Mouse (Mus musculus) hindlimb bud, embryonic 11.5 days (tissue): ENCODE measurements around the gene Slc4a1.
"Not testable (repeated sequence)": the region's sequence is repeated elsewhere in the genome, so short reads cannot be mapped to it uniquely, and the experiment has no call there.

Experiments used
- DNase-seq: peaks from one replicate; pipeline ENCODE4 v3.0.0-alpha.2; 2012; ENCODE audit warnings: low read depth, low spot score; ENCODE audit errors: extremely low spot score

Gene Slc4a1

GRCm38 (mm10) chr11:102366103-102366502, at the start of gene Slc4a1:
Slc4a1 (minus strand) TSS chr11:102366203.
- not testable (repeated sequence) for DNase-seq

- DNase-seq, result no peak
These were observed 49.2 kb upstream of the Slc4a1 start for GRCm38 (mm10) chr11:102415034-102415802.

DNA sequence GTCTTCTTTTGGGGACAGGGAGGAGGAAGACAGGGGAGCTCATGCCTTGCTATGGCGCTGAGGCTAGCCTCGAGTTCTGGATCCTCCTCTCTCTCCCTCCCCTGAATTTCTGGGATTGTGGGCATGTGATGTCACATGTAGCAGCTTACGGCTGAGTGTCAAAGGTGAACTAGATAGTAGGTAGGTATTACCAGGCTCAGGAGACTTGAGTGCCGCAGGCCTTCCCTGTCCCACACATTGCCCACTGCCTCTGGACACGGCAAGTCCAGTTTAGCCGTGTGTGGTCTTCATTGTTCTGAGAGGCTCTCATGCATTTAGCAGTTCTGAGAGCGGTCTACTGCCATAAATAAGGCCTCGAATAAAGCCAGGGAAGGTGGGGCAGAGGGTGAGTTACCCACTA, 47.1 kb upstream of the Slc4a1 start:
- DNase-seq, result no peak

- DNase-seq, result no peak
These were observed 45.7 kb upstream of the Slc4a1 start for GRCm38 (mm10) chr11:102411704-102412103.

DNA sequence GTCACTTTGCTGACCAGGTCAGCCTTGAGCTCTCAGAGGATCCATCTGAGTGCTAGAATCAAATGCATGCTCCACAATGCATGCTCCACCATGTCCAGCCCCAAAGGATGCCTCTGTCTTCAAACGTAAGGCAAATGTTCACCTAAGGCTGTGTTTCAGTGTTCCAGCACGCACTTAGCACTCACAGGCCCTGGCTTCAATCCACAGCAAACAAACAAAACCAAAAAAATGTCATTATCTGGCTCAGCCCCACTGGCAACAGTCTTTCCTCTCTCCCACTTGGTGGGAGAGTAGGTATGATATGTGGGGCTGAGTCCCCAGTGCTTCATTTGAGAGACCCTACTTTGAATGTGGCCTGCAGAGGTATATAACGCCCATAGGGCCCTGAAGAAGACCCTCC, 45.1 kb upstream of the Slc4a1 start:
- DNase-seq, result no peak

GRCm38 (mm10) chr11:102410345-102410744, 44.3 kb upstream of the Slc4a1 start:
- DNase-seq, result not testable (repeated sequence)

GRCm38 (mm10) chr11:102409795-102410330, 43.9 kb upstream of the Slc4a1 start:
- no peak for DNase-seq

DNA sequence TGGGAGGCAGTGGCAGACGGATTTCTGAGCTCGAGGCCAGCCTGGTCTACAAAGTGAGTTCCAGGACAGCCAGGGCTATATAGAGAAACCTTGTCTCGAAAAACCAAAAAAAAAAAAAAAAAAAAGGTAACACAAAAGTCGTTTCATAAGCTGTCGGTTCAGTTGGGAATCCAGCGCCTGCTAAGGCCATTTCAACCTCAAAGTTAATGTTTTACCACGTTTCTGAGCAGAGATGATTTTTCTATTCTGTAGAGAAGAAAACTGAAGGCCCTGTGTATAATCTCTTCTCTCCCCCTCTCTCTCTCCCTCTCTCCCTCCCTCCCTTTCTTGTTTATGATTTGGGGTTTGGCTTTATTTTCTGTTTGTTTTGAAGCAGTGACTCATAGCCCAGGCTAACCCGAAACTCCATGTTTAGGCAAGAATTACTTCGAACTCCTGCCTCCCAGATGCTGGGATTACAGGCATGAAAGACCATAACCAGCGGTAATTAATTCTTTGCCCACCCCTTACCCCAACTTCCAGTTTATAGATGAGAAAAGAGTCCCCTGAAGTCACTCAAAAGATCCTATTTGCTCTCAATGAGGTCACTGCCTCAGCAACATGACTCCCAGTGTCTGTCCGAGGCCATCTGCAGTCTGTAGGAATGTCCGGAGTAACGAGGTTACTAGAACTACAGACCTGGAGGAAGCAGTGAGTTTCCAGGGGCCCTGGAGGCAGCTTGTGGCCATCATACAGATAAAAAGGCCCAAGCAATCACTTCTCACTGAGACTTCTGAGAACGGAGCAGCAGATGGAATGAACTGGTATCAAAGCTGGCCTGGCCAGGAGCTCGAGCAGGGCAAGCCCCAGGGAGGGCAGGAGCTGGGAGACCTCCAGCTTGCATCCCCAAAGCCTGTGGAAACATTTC, 43.1 kb upstream of the Slc4a1 start:
- no peak for DNase-seq

GRCm38 (mm10) chr11:102408344-102408876, 42.4 kb upstream of the Slc4a1 start:
- DNase-seq, result peak; percentile 93

DNA sequence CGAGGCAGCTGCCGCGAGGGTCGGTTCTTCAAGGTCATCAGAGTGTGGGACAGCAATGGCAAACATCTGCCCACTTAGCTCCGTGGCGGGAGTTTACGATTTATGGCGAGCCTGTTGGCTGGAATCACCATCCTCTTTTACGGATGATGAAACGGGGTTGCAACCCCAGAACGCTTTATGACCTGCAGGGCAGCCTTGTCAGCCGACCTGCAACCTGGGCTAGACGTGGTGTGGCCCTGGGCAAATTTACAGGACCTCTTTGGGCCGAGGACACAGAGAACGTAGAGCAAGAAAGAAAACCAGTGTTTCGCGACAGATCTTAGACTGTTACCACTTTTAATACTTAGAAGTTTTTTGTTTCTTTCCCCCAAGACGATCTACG, 41.8 kb upstream of the Slc4a1 start, which contains the start of gene Slc25a39:
Gene Slc25a39, minus strand, starts transcription at position 113 of the 382 bp plus-strand sequence.
- no peak for DNase-seq

GRCm38 (mm10) chr11:102406900-102407833, 41.2 kb upstream of the Slc4a1 start:
- DNase-seq, result no peak

- no peak for DNase-seq
These were observed 40.4 kb upstream of the Slc4a1 start for GRCm38 (mm10) chr11:102406401-102406800.

DNA sequence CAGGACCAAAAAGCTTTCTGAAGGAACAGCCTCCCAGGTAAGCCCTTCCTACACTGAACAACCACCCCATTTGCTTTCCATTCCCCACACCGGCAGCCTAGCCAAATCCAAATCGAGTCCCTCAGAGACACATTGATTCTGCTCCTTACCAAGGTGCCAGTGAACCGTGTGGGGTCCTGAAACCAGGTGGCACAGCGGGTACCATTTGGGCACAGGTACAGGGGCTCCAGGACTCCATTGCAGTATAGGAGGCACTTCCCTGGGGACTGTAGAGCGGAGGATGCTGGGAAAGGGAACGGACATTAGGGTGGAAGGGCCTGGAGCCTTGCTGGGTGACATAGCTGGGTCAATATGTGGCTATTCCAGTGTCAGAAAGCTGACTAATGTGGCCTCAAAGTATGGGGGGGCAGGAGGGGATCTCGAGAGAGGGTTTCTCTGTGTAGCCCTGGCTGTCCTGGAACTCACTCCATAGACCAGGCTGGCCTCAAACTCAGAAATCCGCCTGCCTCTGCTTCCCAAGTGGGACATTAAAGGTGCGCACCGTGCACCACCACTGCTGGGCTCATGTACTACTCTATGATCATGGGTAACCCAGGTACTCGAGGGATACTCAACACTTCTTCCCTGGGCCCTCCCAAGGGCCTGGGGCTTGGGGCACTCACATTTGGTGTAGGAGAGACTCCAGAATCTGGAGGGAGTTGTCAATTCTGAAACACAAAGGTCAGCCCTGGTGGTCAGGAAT, 39.7 kb upstream of the Slc4a1 start:
- DNase-seq, result no peak

- no peak for DNase-seq
These were observed 38.4 kb upstream of the Slc4a1 start for GRCm38 (mm10) chr11:102404161-102405010.

GRCm38 (mm10) chr11:102403657-102404056, 37.7 kb upstream of the Slc4a1 start:
- DNase-seq, result no peak

GRCm38 (mm10) chr11:102401898-102402500, 36.0 kb upstream of the Slc4a1 start:
- DNase-seq, result no peak

DNA sequence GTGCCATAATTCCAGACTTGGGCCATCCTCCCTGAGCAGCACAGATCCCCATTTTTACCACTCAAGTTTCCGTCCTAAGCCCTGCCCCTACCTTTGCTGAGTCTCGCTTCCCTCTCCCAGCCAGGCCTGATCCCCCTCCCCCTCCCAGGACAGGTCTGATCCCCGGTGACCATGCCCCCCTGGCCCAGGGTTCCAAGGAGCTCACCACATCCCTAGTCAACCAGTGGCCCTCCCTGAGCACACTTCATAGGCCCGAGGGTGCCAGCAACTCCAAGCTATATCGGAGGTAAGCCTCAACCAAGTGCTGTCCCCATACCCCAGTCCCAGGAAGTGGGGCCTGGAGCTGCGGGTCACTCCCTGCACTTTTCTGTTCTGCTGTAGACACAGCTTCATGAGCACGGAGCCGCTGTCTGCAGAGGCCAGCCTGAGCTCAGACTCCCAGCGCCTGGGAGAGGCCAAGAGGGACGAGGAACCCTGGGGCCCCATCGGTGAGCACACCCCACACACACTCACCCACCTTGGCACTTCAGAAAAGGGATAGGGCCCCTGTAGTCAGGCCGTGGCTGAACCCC, 34.6 kb upstream of the Slc4a1 start:
- DNase-seq, result no peak

DNA sequence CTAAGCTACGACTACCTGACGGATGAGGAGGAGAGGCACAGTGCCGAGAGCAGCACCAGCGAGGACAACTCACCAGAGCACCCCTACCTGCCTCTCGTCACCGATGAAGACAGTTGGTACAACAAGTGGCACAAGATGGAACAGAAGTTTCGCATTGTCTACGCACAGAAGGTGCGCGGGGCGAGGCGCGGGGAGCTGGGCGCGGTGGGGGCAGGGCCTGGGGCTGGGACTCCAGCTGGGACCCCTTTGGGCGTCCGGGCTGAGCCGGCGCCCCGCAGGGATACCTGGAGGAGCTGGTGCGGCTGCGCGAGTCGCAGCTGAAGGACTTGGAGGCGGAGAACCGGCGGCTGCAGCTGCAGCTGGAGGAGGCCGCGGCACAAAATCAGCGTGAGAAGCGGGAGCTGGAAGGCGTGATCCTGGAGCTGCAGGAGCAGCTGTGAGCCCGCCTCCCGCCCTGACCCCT, 33.6 kb upstream of the Slc4a1 start:
- DNase-seq, result no peak
